Mouse (Mus musculus) myocyte (in vitro differentiated cells): ENCODE measurements around the gene Adamts10. TPM values are rescaled to one million over a fixed set of nuclear protein-coding genes. Genes with fewer than 3 reads are reported as not detected.

Experiments
- H3K27me3 ChIP-seq: one replicate; pipeline ENCODE4 v1.6.1; 2011; ENCODE audit not compliant: control insufficient read depth, insufficient read depth, insufficient read length
- H3K36me3 ChIP-seq: one replicate; pipeline ENCODE4 v1.6.1; 2011; ENCODE audit not compliant: control insufficient read depth, insufficient read depth
- H3K4me2 ChIP-seq: one replicate; pipeline ENCODE4 v1.6.1; 2011; ENCODE audit warnings: low read depth, control low read depth
- H3K4me3 ChIP-seq: one replicate; pipeline ENCODE4 v1.5.1; 2011; ENCODE audit warnings: mild to moderate bottlenecking, control low read depth, moderate library complexity
- H3K79me2 ChIP-seq: one replicate; pipeline ENCODE4 v1.6.1; 2011; ENCODE audit not compliant: control insufficient read depth, insufficient read depth
- H3ac ChIP-seq: one replicate; pipeline ENCODE4 v1.6.1; 2011; ENCODE audit not compliant: control insufficient read depth, insufficient read length
- CEBPB ChIP-seq: IDR thresholded peaks from 2 replicates; pipeline ENCODE4 v1.6.1; 2011; ENCODE audit warnings: mild to moderate bottlenecking, moderate library complexity; ENCODE audit not compliant: poor library complexity, insufficient read depth, severe bottlenecking
- E2F4 ChIP-seq: IDR thresholded peaks from one replicate; pipeline ENCODE4 v1.6.1; 2011; ENCODE audit warnings: mild to moderate bottlenecking, control low read depth, moderate library complexity; ENCODE audit not compliant: insufficient read depth
- MAX ChIP-seq: IDR thresholded peaks from one replicate; pipeline ENCODE4 v1.6.1; 2011; ENCODE audit warnings: low read depth, mild to moderate bottlenecking, control low read depth
- MYOD1 ChIP-seq, 3 experiments: IDR thresholded peaks; one replicate each; pipeline ENCODE4 v1.6.1; 2011; ENCODE audit warnings: control low read depth in 2 of 3, low read depth in 2 of 3, mild to moderate bottlenecking in 2 of 3, moderate library complexity in 1 of 3; ENCODE audit not compliant: insufficient read length in 2 of 3, control insufficient read depth in 1 of 3
- MYOG ChIP-seq, 3 experiments: IDR thresholded peaks; one replicate each; pipeline ENCODE4 v1.6.1; 2011; ENCODE audit warnings: control low read depth in 2 of 3, low read depth in 2 of 3, mild to moderate bottlenecking in 2 of 3; ENCODE audit not compliant: insufficient read length in 2 of 3, control insufficient read depth in 1 of 3, insufficient read depth in 1 of 3
- POLR2A ChIP-seq: IDR thresholded peaks from one replicate; pipeline ENCODE4 v1.6.1; 2011; ENCODE audit warnings: low read depth, mild to moderate bottlenecking, control low read depth, moderate library complexity; ENCODE audit not compliant: insufficient read length
- POLR2AphosphoS2 ChIP-seq: IDR thresholded peaks from one replicate; pipeline ENCODE4 v1.6.1; 2011; ENCODE audit warnings: low read depth, control low read depth; ENCODE audit not compliant: insufficient read length
- REST ChIP-seq: IDR thresholded peaks from one replicate; pipeline ENCODE4 v1.6.1; 2011; ENCODE audit warnings: mild to moderate bottlenecking, control low read depth, moderate library complexity; ENCODE audit not compliant: insufficient read depth, insufficient read length
- SRF ChIP-seq: IDR thresholded peaks from one replicate; pipeline ENCODE4 v1.6.1; 2011; ENCODE audit warnings: low read depth; ENCODE audit not compliant: control insufficient read depth, insufficient read length
- TCF12 ChIP-seq: IDR thresholded peaks from one replicate; pipeline ENCODE4 v1.6.1; 2011; ENCODE audit warnings: mild to moderate bottlenecking, control low read depth; ENCODE audit not compliant: poor library complexity, insufficient read depth, severe bottlenecking
- TCF3 ChIP-seq: IDR thresholded peaks from one replicate; pipeline ENCODE4 v1.6.1; 2011; ENCODE audit warnings: low read depth, control low read depth; ENCODE audit not compliant: insufficient read length
- USF1 ChIP-seq: IDR thresholded peaks from one replicate; pipeline ENCODE4 v1.6.1; 2011; ENCODE audit warnings: low read depth, mild to moderate bottlenecking, control low read depth, moderate library complexity
- polyA plus RNA-seq: library from polyadenylated mRNA; unstranded; fragments of >200 nt; fragmentation: generic; extraction: Trizol; gene quantifications from one replicate; pipeline ENCODE4 v1.2.1, GENCODE M21; 2012; ENCODE audit warnings: missing spikeins

The Adamts10 gene
- polyA plus RNA-seq, 1 experiment, result 4.5 TPM

- no peak overlapping the region for H3K4me3 ChIP-seq
- no peaks in the 10 kb centered on the region for H3K79me2 ChIP-seq
- TF ChIP-seq SRF (no peak), MYOD1 (IDR thresholded peaks at IDR 0.05; ENCODE audit: control insufficient read depth in 1 of 3, insufficient read length in 2 of 3, low read depth in 2 of 3) (no peak), MAX (no peak), POLR2A (no peak), CEBPB (no peak), MYOG (IDR thresholded peaks at IDR 0.05; ENCODE audit: control insufficient read depth in 1 of 3, insufficient read depth in 1 of 3, insufficient read length in 2 of 3, low read depth in 2 of 3) (no peak), POLR2AphosphoS2 (no peak), TCF12 (no peak), USF1 (no peak)
These were observed 76.0 kb downstream of the Adamts10 start for GRCm38 (mm10) chr17:33599836-33600475.

GRCm38 (mm10) chr17:33600831-33601230 lies 76.8 kb downstream of the Adamts10 start:
- Histone ChIP-seq H3K4me2 (no peak overlapping the region), H3K36me3 (no peaks in the 10 kb centered on the region), H3K27me3 (peaks cover 6% of the 10 kb centered on the region), H3K4me3 (no peak overlapping the region), H3ac (no peak overlapping the region), H3K79me2 (no peaks in the 10 kb centered on the region)
- no peak for TF ChIP-seq CEBPB
- no peak for TF ChIP-seq E2F4
- no peak for TF ChIP-seq MYOG (IDR thresholded peaks at IDR 0.05; ENCODE audit: control insufficient read depth in 1 of 3, insufficient read depth in 1 of 3, insufficient read length in 2 of 3, low read depth in 2 of 3)
- no peak for TF ChIP-seq POLR2A
- no peak for TF ChIP-seq POLR2AphosphoS2
- no peak for TF ChIP-seq TCF3
- TF ChIP-seq REST, result no peak
- no peak for TF ChIP-seq MYOD1 (IDR thresholded peaks at IDR 0.05; ENCODE audit: control insufficient read depth in 1 of 3, insufficient read length in 2 of 3, low read depth in 2 of 3)
- TF ChIP-seq USF1, result no peak
- no peak for TF ChIP-seq MAX
- TF ChIP-seq TCF12, result no peak

More at GRCm38 (mm10) chr17:33599836-33600475, 76.0 kb downstream of the Adamts10 start:
- no peaks in the 10 kb centered on the region for H3K36me3 ChIP-seq
- H3K27me3 ChIP-seq, result peaks cover 6% of the 10 kb centered on the region
- H3ac ChIP-seq, result no peak overlapping the region
- H3K4me2 ChIP-seq, result no peak overlapping the region

DNA sequence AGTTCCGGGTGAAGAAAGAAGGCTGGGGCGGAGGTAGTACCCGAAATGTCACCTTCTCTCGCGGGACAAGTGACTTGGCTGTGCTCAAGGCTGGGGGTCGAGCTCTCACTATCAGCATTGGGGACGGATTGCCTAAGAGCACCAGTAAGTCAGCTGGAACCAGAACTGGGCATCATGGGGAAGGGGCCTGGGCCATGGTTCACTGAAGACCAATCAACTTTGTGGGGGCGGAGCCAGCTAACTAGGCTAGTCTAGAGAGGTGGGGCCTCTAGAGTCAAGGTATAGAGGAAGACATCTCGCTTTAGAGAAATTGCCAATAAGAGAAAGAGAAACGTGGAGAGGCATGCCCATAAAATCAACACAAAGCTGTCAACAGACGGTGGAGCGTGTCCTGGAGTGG lies 77.9 kb downstream of the Adamts10 start:
- TF ChIP-seq POLR2AphosphoS2, result no peak
- no peak for TF ChIP-seq TCF3
- no peak for TF ChIP-seq CEBPB
- TF ChIP-seq USF1, result no peak
- no peak for TF ChIP-seq SRF
- TF ChIP-seq E2F4, result no peak
- TF ChIP-seq MAX, result no peak
- no peak for TF ChIP-seq MYOG (IDR thresholded peaks at IDR 0.05; ENCODE audit: control insufficient read depth in 1 of 3, insufficient read depth in 1 of 3, insufficient read length in 2 of 3, low read depth in 2 of 3)
- no peak for TF ChIP-seq POLR2A
- no peak for TF ChIP-seq TCF12
- TF ChIP-seq MYOD1 (IDR thresholded peaks at IDR 0.05; ENCODE audit: control insufficient read depth in 1 of 3, insufficient read length in 2 of 3, low read depth in 2 of 3), result no peak
- TF ChIP-seq REST, result no peak
- no peak overlapping the region for H3ac ChIP-seq
- H3K4me2 ChIP-seq, result no peak overlapping the region
- no peak overlapping the region for H3K4me3 ChIP-seq
- H3K27me3 ChIP-seq, result peaks cover 6% of the 10 kb centered on the region
- no peaks in the 10 kb centered on the region for H3K79me2 ChIP-seq
- H3K36me3 ChIP-seq, result no peaks in the 10 kb centered on the region

Other genes starting within 250 kb of the Adamts10 start
- 3.0 TPM for gene Zfp955b, start 234.7 kb upstream of the Adamts10 start, polyA plus RNA-seq
- 2.2 TPM for gene Zfp81, start 165.3 kb upstream of the Adamts10 start, polyA plus RNA-seq
- 0.90 TPM for gene Zfp101, start 129.6 kb upstream of the Adamts10 start, polyA plus RNA-seq
- gene Actl9, start 91.3 kb upstream of the Adamts10 start, polyA plus RNA-seq, result not detected
- not detected for gene Myo1f, start 31.5 kb downstream of the Adamts10 start, polyA plus RNA-seq
- gene Zfp414, start 104.9 kb downstream of the Adamts10 start, polyA plus RNA-seq, result 21.9 TPM
- gene Pram1, start 113.9 kb downstream of the Adamts10 start, polyA plus RNA-seq, result 0.41 TPM
- gene Hnrnpm, start 162.7 kb downstream of the Adamts10 start, polyA plus RNA-seq, result 68.2 TPM
- 51.5 TPM for gene March2, start 194.5 kb downstream of the Adamts10 start, polyA plus RNA-seq
- gene Rab11b, start 236.3 kb downstream of the Adamts10 start, polyA plus RNA-seq, result 126 TPM